Mouse (Mus musculus): Measurements from ENCODE around the gene Ccdc188. TPM values are rescaled to one million over a fixed set of nuclear protein-coding genes. Genes with fewer than 3 reads are reported as not detected.

Ccdc188 gene
- polyA plus RNA-seq, 1 experiment from 2014 or later, result not detected

DNA sequence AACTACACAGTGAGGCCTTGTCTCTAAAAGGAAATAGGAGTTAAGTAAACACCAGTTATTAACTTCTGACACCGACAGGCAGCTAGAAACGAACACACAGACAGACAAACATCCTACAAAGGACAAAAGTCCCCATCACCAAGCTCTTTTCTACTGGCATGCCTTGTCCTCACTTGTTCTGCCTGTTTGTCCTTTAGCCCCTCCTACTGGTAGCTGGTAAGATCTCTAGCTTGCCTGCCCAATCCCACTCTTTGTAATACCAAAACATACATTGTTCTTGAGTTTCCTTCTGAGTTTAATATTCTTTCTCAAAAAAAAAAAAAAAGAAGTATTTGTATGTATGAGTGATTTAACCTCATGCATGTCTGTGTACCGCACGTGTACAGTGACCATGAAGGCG is 50.5 kb downstream of the Ccdc188 start:
- H3K4me3 ChIP-seq (ENCODE audit: low read depth, low read length), result no peak overlapping the region
- H3K9ac ChIP-seq (ENCODE audit: low read length), result no peak overlapping the region
- H3K4me1 ChIP-seq (replicated peaks; ENCODE audit: control insufficient read depth, insufficient read depth, low read length), result no peaks in the 10 kb centered on the region
- H3K9me3 ChIP-seq (ENCODE audit: control insufficient read depth, low read length), result no peaks in the 10 kb centered on the region
- no peaks in the 10 kb centered on the region for H3K27me3 ChIP-seq (ENCODE audit: control insufficient read depth, insufficient read depth, low read length)
- H3K36me3 ChIP-seq (ENCODE audit: control insufficient read depth, insufficient read depth, low read length), result peaks cover 20% of the 10 kb centered on the region
- H3K27ac ChIP-seq (ENCODE audit: low read depth, low read length), result no peak overlapping the region
- DNase-seq (ENCODE audit: low spot score) (no peak), ATAC-seq (replicated peaks; ENCODE audit: low FRiP score) (no peak)
- WGBS, result 85% methylated on average over 5 of the region's 5 CpGs
- H3K4me2 ChIP-seq (ENCODE audit: low read depth, low read length, severe bottlenecking), result no peak overlapping the region

Other genes with a start within 250 kb of the Ccdc188 start
- not detected in 2 replicates for gene Vpreb2, start 237.5 kb upstream of the Ccdc188 start, polyA plus RNA-seq (2014; fragmentation: Nextera tagmentation; extraction: Ambion mirVana)
- 134 and 148 TPM in 2 replicates for gene Dgcr6, start 165.0 kb upstream of the Ccdc188 start, polyA plus RNA-seq (2014; fragmentation: Nextera tagmentation; extraction: Ambion mirVana)
- 10.2 and 12.2 TPM in 2 replicates for gene Prodh, start 127.7 kb upstream of the Ccdc188 start, polyA plus RNA-seq (2014; fragmentation: Nextera tagmentation; extraction: Ambion mirVana)
- 3.2 and 4.0 TPM in 2 replicates for gene Rtn4r, start 90.2 kb upstream of the Ccdc188 start, polyA plus RNA-seq (2014; fragmentation: Nextera tagmentation; extraction: Ambion mirVana)
- 15.8 and 18.6 TPM in 2 replicates for gene Zdhhc8, start 17.3 kb downstream of the Ccdc188 start, polyA plus RNA-seq (2014; fragmentation: Nextera tagmentation; extraction: Ambion mirVana)
- 110 TPM in 2 replicates for gene Trmt2a, start 30.8 kb downstream of the Ccdc188 start, polyA plus RNA-seq (2014; fragmentation: Nextera tagmentation; extraction: Ambion mirVana)
- 1,172 and 1,252 TPM in 2 replicates for gene Ranbp1, start 30.9 kb downstream of the Ccdc188 start, polyA plus RNA-seq (2014; fragmentation: Nextera tagmentation; extraction: Ambion mirVana)
- gene Gm49776, start 40.4 kb downstream of the Ccdc188 start, polyA plus RNA-seq (2014; fragmentation: Nextera tagmentation; extraction: Ambion mirVana), result 6.2 TPM in 1 of 2 replicates, not detected in the other
- 49.1 and 52.4 TPM in 2 replicates for gene Dgcr8, start 71.4 kb downstream of the Ccdc188 start, polyA plus RNA-seq (2014; fragmentation: Nextera tagmentation; extraction: Ambion mirVana)
- gene Tango2, start 130.2 kb downstream of the Ccdc188 start, polyA plus RNA-seq (2014; fragmentation: Nextera tagmentation; extraction: Ambion mirVana), result 39.1 and 40.4 TPM in 2 replicates
- 99.4 and 103 TPM in 2 replicates for gene Arvcf, start 130.3 kb downstream of the Ccdc188 start, polyA plus RNA-seq (2014; fragmentation: Nextera tagmentation; extraction: Ambion mirVana)
- gene Txnrd2, start 208.5 kb downstream of the Ccdc188 start, polyA plus RNA-seq (2014; fragmentation: Nextera tagmentation; extraction: Ambion mirVana), result 24.8 and 26.7 TPM in 2 replicates
- 53.6 and 55.2 TPM in 2 replicates for gene Comt, start 209.0 kb downstream of the Ccdc188 start, polyA plus RNA-seq (2014; fragmentation: Nextera tagmentation; extraction: Ambion mirVana)